Mouse (Mus musculus) cerebellum, adult 11-12 months (tissue): ENCODE results near the gene 1110051M20Rik.

Experiments used
- DNase-seq: peaks from one replicate; pipeline ENCODE4 v3.0.0; 2022

Gene 1110051M20Rik

GRCm38 (mm10) chr2:91411473-91411872 is 33.0 kb downstream of the 1110051M20Rik start:
- no peak for DNase-seq

- DNase-seq = no peak
Measured at GRCm38 (mm10) chr2:91408031-91408430, 36.5 kb downstream of the 1110051M20Rik start.

DNA sequence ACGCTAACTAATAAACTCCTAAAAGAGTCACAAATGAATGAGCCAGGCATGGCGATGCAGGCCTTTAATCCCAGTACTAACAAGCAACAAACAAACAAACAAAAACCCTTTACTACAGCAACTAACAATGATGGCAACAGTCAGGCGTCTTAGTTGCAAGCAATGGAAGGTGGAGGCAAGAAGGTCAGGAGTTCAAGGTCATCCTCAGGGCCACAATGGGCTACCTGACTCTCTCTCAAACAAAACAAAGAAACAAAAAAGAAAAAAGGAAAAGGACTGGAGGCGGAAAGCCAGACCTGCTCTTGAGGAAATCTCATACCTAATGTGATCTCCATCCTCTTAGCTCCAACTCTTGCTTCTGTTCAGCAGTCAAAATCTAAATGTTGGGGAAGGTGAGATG is 39.4 kb downstream of the 1110051M20Rik start:
- DNase-seq = no peak

GRCm38 (mm10) chr2:91399727-91400126 is 44.8 kb downstream of the 1110051M20Rik start:
- DNase-seq = no peak

GRCm38 (mm10) chr2:91399168-91399567 is 45.3 kb downstream of the 1110051M20Rik start:
- no peak for DNase-seq

GRCm38 (mm10) chr2:91394078-91394477 is 50.4 kb downstream of the 1110051M20Rik start:
- DNase-seq = peak; percentile 35

DNA sequence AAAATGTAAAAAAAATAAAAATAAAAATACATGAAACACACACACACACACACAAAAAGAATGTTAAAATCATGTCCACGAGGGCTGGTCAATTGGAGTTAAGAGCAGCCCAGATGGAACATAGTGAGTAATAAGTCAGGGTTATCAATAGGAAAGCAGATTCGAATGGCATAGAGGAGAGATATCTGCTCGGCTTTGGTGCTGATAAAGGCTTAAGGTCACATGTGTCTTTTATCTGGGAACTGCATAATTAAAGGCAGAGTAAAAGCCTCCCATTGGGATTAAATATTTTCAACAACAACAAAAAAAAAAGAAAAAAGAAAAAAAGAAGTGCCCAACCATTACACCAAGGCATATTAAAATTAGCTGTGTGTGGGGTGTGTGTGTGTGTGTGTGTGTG is 55.8 kb downstream of the 1110051M20Rik start:
- DNase-seq = no peak

- no peak for DNase-seq
Measured at GRCm38 (mm10) chr2:91388281-91388680, 56.2 kb downstream of the 1110051M20Rik start.

- no peak for DNase-seq
Measured at GRCm38 (mm10) chr2:91387287-91387958, 57.1 kb downstream of the 1110051M20Rik start.

DNA sequence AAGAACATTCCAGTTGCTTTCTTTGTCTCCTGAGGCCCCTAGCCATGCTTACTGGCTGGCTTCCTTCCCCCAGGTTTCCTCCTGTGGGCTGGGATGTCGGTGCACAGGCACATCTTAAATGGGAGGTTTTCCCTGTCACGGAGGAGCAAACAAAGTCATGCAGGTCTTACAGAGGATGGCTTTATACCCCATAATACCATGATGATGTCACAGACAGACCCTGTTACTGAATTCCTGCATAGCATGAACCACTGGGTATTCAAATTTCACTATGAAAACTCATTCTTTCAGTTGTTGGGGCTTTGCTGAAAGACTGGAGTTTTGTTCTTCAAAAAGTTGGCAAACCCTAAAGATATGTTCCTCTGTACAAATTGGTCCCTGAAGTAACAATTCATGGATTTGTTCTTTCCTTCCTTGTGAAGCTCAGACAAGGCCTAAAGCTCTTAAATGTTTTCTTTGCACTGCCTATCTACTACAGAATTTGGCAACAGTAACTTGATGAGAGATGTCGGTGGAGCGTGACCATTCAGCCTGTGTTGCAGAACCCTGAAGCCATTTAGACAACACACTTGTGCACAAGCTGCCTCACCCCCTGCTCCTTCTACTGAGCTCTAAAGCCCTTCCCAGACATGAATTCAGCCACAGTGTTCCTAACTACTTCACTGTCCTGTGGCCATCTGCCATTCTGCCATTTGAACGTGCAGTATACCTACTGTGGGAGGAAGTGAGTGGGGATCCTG is 57.8 kb downstream of the 1110051M20Rik start:
- no peak for DNase-seq

- peak; percentile 46 for DNase-seq
Measured at GRCm38 (mm10) chr2:91383294-91383693, 61.2 kb downstream of the 1110051M20Rik start.

DNA sequence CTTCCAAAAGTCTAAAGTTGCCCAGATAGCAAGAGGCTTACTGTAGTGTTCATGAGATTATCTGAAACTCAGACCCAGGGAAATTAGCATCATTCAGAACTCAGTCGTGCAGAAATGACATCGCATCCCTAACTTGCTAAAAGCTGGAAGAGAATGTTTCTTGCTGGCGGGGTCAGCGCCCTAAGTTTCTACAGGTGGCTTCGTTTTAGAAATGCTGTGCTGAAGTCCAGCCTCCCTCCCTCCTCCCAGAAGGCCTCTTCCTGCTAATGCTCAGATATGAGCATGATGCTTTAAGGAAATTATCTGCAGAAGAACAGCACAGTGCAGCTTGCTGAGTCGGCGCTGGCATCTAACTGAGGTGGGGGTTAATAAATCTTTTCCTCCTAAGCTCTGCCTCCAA is 67.5 kb downstream of the 1110051M20Rik start:
- DNase-seq = no peak

DNA sequence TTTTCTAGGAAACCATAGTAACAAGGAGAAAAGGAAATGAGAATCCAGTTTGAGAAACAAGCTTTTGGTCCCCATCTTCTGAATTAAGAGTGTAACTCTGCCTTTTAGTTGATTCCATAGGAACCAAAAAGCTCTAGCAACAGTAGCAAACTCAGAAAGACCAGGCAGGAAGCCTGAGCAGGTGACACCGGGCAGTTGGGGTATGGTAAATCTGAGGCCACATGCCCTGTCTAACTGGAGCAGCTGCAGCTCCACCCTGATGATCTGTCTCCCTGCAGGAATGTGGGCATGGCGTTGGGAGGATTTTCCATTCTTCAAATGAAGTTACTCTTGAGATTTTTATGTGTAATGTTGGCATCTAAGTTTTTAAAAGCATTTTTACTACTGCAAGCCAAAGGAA is 74.2 kb downstream of the 1110051M20Rik start:
- DNase-seq = no peak

DNA sequence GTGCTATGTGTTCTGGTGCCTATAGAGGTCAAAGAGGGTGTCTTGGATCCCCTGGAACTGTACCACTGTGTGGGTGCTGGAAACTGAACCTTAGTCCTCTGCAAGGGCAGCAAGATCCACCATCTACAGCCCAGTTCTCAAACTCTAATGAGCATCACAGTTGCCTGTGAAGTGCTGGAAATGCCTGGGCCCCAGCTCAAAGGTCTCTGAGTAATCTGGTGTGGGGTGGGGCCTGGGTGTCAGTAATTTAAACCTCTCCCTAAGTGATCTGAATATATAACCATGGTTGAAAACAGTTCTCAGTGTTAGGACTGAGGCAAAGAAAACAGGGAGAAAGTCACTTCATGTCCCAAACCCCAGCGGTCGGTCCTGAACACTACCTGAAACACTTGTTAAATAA is 81.2 kb downstream of the 1110051M20Rik start:
- DNase-seq = no peak

GRCm38 (mm10) chr2:91361068-91361528 is 83.4 kb downstream of the 1110051M20Rik start:
- no peak for DNase-seq

DNA sequence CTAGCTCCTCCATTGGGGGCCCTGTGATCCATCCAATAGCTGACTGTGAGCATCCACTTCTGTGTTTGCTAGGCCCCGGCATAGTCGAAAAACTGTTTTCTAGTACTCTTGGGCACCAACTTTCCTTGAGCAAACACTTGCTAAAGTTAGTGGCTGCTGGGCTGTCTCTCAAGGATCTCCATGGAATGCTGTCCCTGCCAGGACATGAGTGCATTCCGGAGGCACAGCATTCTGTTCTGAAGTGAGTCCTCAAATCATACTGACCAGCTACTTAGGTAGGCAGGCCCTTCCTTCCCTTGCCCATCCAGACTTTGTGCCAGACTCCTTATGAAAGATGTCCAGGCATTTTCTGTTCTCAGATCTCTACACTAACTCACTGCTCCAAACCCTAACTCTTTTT is 88.7 kb downstream of the 1110051M20Rik start:
- DNase-seq = no peak

GRCm38 (mm10) chr2:91354727-91355403 is 89.6 kb downstream of the 1110051M20Rik start:
- DNase-seq = no peak

DNA sequence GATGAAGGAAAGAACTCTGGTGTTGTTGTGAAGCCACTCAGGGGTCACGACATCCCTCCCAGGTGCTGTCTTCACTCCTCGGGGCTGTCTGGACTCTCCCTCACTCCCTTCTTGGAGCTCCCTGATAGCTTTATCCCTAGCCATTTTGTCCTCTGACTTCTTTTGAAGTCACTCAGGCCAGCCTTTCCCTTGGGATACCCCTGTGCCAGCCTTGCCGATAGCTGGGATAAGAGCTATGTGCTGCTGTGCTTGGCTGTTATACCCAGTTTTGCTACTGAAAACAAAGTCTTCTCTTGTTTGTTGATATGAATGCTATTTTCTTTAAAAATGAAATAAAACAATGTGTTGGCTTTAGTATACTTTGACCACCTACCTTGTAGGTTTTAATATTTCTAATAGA is 90.7 kb downstream of the 1110051M20Rik start:
- no peak for DNase-seq

DNA sequence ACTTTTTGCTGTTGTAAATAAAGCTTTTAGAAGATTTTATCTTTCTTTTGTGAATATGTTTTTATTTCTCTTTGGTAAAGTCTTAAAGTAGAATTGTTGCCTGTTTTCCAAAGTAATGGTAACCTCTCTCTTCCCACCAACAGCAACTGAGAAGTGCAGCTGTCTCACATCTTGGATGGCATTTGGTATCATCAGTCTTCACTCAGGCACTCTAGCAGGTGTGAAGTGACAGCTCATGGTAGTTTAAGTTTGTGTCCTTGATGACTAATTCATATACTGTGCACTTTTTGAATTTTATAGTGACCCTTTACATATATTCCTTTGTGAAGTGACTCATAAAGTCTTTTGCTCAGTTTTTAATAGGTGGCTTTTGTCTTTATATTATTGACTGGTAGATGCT is 92.7 kb downstream of the 1110051M20Rik start:
- DNase-seq = no peak

DNA sequence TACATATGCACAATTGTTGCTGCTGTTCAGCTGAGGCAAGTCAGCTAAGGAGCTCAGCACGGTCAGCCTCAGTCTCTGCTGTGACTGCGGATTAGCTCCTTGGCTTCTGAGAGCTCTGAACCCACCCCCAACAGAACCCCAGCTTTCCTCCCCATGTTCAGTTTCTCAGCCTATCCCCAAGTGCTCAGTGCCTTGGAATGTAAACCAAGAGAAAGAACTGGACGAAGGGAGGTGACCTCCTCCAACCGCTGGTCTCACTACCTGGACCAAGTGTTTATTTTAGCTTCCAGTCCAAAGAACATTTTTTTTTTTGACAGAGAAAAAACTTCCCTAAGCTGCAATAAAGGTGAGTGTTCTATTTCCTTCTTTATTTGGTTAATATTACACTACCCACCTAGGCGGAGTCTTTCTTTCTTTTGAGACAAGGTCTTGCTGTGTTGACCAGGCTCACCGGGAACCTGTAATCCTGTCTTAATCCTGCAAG is 94.5 kb downstream of the 1110051M20Rik start:
- no peak for DNase-seq

- DNase-seq = no peak
Measured at GRCm38 (mm10) chr2:91348936-91349335, 95.6 kb downstream of the 1110051M20Rik start.

DNA sequence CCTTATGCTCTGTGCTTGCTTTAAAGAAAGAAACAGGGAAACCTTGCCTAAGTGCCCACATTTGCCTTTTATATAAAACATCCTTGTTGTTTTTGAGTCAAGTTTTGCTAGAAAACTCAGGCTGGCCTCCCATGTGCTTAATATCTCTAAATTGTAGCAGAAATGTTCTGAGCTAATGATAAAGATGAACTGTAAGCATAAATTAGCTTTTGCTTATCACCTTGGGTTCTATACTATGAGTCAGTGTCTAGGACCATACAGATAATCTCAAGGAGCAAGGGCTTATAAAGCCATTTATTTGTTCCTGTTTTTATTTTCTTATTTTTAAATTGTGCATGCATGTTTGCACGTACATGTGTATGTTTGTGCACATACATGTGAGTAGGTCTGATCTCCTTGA is 98.9 kb downstream of the 1110051M20Rik start:
- DNase-seq = no peak

DNA sequence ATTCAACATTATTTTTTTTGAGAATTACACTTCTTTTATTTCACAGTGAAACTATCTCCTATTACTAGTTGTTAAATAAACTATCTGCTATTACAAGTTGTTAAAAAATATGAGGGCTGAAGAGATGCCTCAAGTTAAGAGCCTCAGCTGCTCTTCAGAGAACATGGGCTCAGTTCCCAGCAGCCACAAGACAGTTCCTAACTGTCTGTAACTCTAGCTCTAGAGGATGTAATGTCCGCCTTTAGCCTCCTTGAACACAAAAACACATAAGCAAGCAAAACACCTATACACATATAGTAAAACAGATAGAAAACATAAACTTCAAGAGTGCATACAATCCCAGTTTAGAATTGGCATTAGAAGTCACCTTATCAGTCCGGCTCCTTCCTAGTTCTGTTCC is 104.9 kb downstream of the 1110051M20Rik start:
- DNase-seq = no peak

DNA sequence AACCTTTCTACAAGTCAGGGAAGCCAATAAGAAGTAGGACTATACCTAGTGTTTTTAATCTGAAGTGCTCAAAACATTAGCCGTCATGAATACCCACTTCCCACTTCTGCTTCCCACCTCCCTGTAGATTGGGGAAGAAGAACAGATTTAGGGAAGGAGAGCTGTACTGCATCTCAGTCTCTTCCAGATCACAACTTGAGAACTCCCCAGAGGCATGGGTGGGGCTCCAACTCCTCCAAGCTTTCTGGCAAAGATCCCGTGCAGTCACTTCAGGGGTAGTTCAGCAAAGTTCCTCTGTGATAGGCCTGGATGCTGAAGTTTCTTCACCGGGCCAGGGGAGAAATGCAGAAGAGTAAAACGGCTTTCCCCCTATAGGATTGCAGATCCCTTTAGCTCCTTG is 109.4 kb downstream of the 1110051M20Rik start:
- DNase-seq = no peak
